Mouse (Mus musculus) right cerebral cortex, postnatal 4 days (tissue): Measurements from ENCODE around the gene Cnn2.
A peak's percentile ranks its signal among the peaks of the same experiment; 100 is the strongest.
"Not testable (repeated sequence)": the region's sequence is repeated elsewhere in the genome, so short reads cannot be mapped to it uniquely, and the experiment has no call there.

Experiments
- DNase-seq: peaks from one replicate; pipeline ENCODE4 v3.0.0-alpha.2; 2022

Gene Cnn2

GRCm38 (mm10) chr10:80020191-80020590 is 31.8 kb downstream of the Cnn2 start:
- DNase-seq, result no peak

- no peak for DNase-seq
Observed at GRCm38 (mm10) chr10:80020603-80021319, 32.4 kb downstream of the Cnn2 start.

GRCm38 (mm10) chr10:80021320-80021641 is 32.9 kb downstream of the Cnn2 start:
- DNase-seq, result no peak

- no peak for DNase-seq
Observed at GRCm38 (mm10) chr10:80022164-80022563, 33.8 kb downstream of the Cnn2 start.

GRCm38 (mm10) chr10:80022806-80023205 is 34.4 kb downstream of the Cnn2 start:
- no peak for DNase-seq

- DNase-seq, result no peak
Observed at GRCm38 (mm10) chr10:80023758-80024157, 35.4 kb downstream of the Cnn2 start.

- DNase-seq, result no peak
Observed at GRCm38 (mm10) chr10:80024229-80025043, 36.1 kb downstream of the Cnn2 start.

- DNase-seq, result no peak
Observed at GRCm38 (mm10) chr10:80025044-80025347, 36.6 kb downstream of the Cnn2 start.

GRCm38 (mm10) chr10:80025463-80025862 is 37.1 kb downstream of the Cnn2 start:
- no peak for DNase-seq

GRCm38 (mm10) chr10:80025889-80026288 is 37.5 kb downstream of the Cnn2 start:
- DNase-seq, result no peak

GRCm38 (mm10) chr10:80027681-80028520 is 39.5 kb downstream of the Cnn2 start:
- no peak for DNase-seq

- no peak for DNase-seq
Observed at GRCm38 (mm10) chr10:80028521-80028846, 40.1 kb downstream of the Cnn2 start.

- DNase-seq, result no peak
Observed at GRCm38 (mm10) chr10:80030191-80030590, 41.8 kb downstream of the Cnn2 start.

GRCm38 (mm10) chr10:80030736-80031135 is 42.4 kb downstream of the Cnn2 start:
- no peak for DNase-seq

- no peak for DNase-seq
Observed at GRCm38 (mm10) chr10:80032799-80033480, 44.6 kb downstream of the Cnn2 start.

- no peak for DNase-seq
Observed at GRCm38 (mm10) chr10:80033511-80034391, 45.4 kb downstream of the Cnn2 start.

- no peak for DNase-seq
Observed at GRCm38 (mm10) chr10:80035148-80035547, 46.8 kb downstream of the Cnn2 start.

- DNase-seq, result no peak
Observed at GRCm38 (mm10) chr10:80035686-80036085, 47.3 kb downstream of the Cnn2 start.

GRCm38 (mm10) chr10:80036832-80037231 is 48.4 kb downstream of the Cnn2 start:
- no peak for DNase-seq

- DNase-seq, result peak; percentile 94
Observed at GRCm38 (mm10) chr10:80039559-80039979, 51.2 kb downstream of the Cnn2 start, which contains the start of gene Polr2e. Polr2e (minus strand) TSS chr10:80039795.

- not testable (repeated sequence) for DNase-seq
Observed at GRCm38 (mm10) chr10:80041409-80042060, 53.2 kb downstream of the Cnn2 start.
